Mouse (Mus musculus): Measurements from ENCODE around the gene Rps11. TPM values are rescaled to one million over a fixed set of nuclear protein-coding genes. Genes with fewer than 3 reads are reported as not detected.
A peak's percentile ranks its signal among the peaks of the same experiment; 100 is the strongest.

Gene Rps11
- 2,516 and 2,663 TPM in 2 replicates for total RNA-seq (2015)
- total RNA-seq (2017), result 1,201 and 1,233 TPM in 2 replicates

- peak; percentile 69 for ATAC-seq (ENCODE audit: poor library complexity, severe bottlenecking)
Observed at GRCm38 (mm10) chr7:45124224-45125143, at the start of gene Rps11. TSS of gene Rps11 (minus strand) at chr7:45124439.

- 0 out of 2 replicates have a peak, but pooled peaks have one; percentile 31 for ATAC-seq (ENCODE audit: poor library complexity, severe bottlenecking)
Observed at GRCm38 (mm10) chr7:45173772-45174171, 49.5 kb upstream of the Rps11 start.

GRCm38 (mm10) chr7:45172974-45173373 is 48.7 kb upstream of the Rps11 start:
- ATAC-seq (ENCODE audit: poor library complexity, severe bottlenecking), result peak; percentile 48

- no peak for ATAC-seq (ENCODE audit: poor library complexity, severe bottlenecking)
Observed at GRCm38 (mm10) chr7:45169495-45169894, 45.3 kb upstream of the Rps11 start.

- ATAC-seq (ENCODE audit: poor library complexity, severe bottlenecking), result no peak
Observed at GRCm38 (mm10) chr7:45168656-45169055, 44.4 kb upstream of the Rps11 start.

GRCm38 (mm10) chr7:45167761-45168445 is 43.7 kb upstream of the Rps11 start:
- no peak for ATAC-seq (ENCODE audit: poor library complexity, severe bottlenecking)

- ATAC-seq (ENCODE audit: poor library complexity, severe bottlenecking), result no peak
Observed at GRCm38 (mm10) chr7:45166950-45167401, 42.7 kb upstream of the Rps11 start.

GRCm38 (mm10) chr7:45165701-45166100 is 41.5 kb upstream of the Rps11 start:
- no peak for ATAC-seq (ENCODE audit: poor library complexity, severe bottlenecking)

GRCm38 (mm10) chr7:45164833-45165232 is 40.6 kb upstream of the Rps11 start:
- ATAC-seq (ENCODE audit: poor library complexity, severe bottlenecking), result no peak

GRCm38 (mm10) chr7:45163735-45164490 is 39.7 kb upstream of the Rps11 start, which contains the start of gene Slc17a7:
TSS of gene Slc17a7 (plus strand) at chr7:45163949.
- ATAC-seq (ENCODE audit: poor library complexity, severe bottlenecking), result peak; percentile 59

GRCm38 (mm10) chr7:45162996-45163615 is 38.9 kb upstream of the Rps11 start:
- no peak for ATAC-seq (ENCODE audit: poor library complexity, severe bottlenecking)

- no peak for ATAC-seq (ENCODE audit: poor library complexity, severe bottlenecking)
Observed at GRCm38 (mm10) chr7:45162551-45162950, 38.3 kb upstream of the Rps11 start.

- peak; percentile 95 for ATAC-seq (ENCODE audit: poor library complexity, severe bottlenecking)
Observed at GRCm38 (mm10) chr7:45161612-45162473, 37.6 kb upstream of the Rps11 start.

- ATAC-seq (ENCODE audit: poor library complexity, severe bottlenecking), result no peak
Observed at GRCm38 (mm10) chr7:45160866-45161265, 36.6 kb upstream of the Rps11 start.

GRCm38 (mm10) chr7:45160316-45160800 is 36.1 kb upstream of the Rps11 start:
- ATAC-seq (ENCODE audit: poor library complexity, severe bottlenecking), result no peak

- no peak for ATAC-seq (ENCODE audit: poor library complexity, severe bottlenecking)
Observed at GRCm38 (mm10) chr7:45158991-45159390, 34.8 kb upstream of the Rps11 start.

GRCm38 (mm10) chr7:45157459-45157858 is 33.2 kb upstream of the Rps11 start:
- no peak for ATAC-seq (ENCODE audit: poor library complexity, severe bottlenecking)

GRCm38 (mm10) chr7:45156206-45156605 is 32.0 kb upstream of the Rps11 start:
- ATAC-seq (ENCODE audit: poor library complexity, severe bottlenecking), result no peak

- ATAC-seq (ENCODE audit: poor library complexity, severe bottlenecking), result no peak
Observed at GRCm38 (mm10) chr7:45155590-45155989, 31.4 kb upstream of the Rps11 start.
